Mouse (Mus musculus) limb, embryonic 14.5 days (tissue): Measurements from ENCODE around the gene Malsu1. TPM values are rescaled to one million over a fixed set of nuclear protein-coding genes. Genes with fewer than 3 reads are reported as not detected.

Experiments
- ATAC-seq: fragments of 200-750 bp; cut with Nextera tagmentation; 2 replicates; pipeline ENCODE4 v1.8.0; 2017; ENCODE audit warnings: low read depth, moderate number of reproducible peaks, moderate TSS enrichment; ENCODE audit not compliant: low FRiP score
- DNase-seq: peaks from one replicate; pipeline ENCODE4 v3.0.0-alpha.2; 2015; ENCODE audit warnings: low spot score
- H3K27ac ChIP-seq: fragments of 300-500 bp; sonication (generic); replicated peaks from 2 replicates; pipeline ENCODE4 v1.5.1; 2014; ENCODE audit warnings: low read depth, mild to moderate bottlenecking, low read length, moderate library complexity, mixed read lengths
- H3K27me3 ChIP-seq: fragments of 300-500 bp; sonication (generic); 2 replicates; pipeline ENCODE4 v1.6.1; 2014; ENCODE audit warnings: low read length, mixed read lengths; ENCODE audit not compliant: control insufficient read depth, insufficient read depth
- H3K36me3 ChIP-seq: fragments of 300-500 bp; sonication (generic); 2 replicates; pipeline ENCODE4 v1.6.1; 2014; ENCODE audit warnings: mild to moderate bottlenecking, low read length, moderate library complexity, mixed read lengths; ENCODE audit not compliant: control insufficient read depth, insufficient read depth
- H3K4me1 ChIP-seq: fragments of 300-500 bp; sonication (generic); 2 replicates; pipeline ENCODE4 v1.6.1; 2014; ENCODE audit warnings: antibody characterized with exemption, low read length, mixed read lengths; ENCODE audit not compliant: control insufficient read depth, insufficient read depth
- H3K4me2 ChIP-seq: fragments of 300-500 bp; sonication (generic); replicated peaks from 2 replicates; pipeline ENCODE4 v1.6.1; 2014; ENCODE audit warnings: low read depth, mild to moderate bottlenecking, low read length, moderate library complexity; ENCODE audit not compliant: severe bottlenecking
- H3K4me3 ChIP-seq: fragments of 300-500 bp; sonication (generic); replicated peaks from 2 replicates; pipeline ENCODE4 v1.5.1; 2014; ENCODE audit warnings: low read length
- H3K9ac ChIP-seq: fragments of 300-500 bp; sonication (generic); 2 replicates; pipeline ENCODE4 v1.6.1; 2014; ENCODE audit warnings: mild to moderate bottlenecking, low read depth, low read length, moderate library complexity; ENCODE audit not compliant: severe bottlenecking
- H3K9me3 ChIP-seq: fragments of 300-500 bp; sonication (generic); 2 replicates; pipeline ENCODE4 v1.6.1; 2016; ENCODE audit warnings: low read length; ENCODE audit not compliant: control insufficient read depth
- POLR2A ChIP-seq: fragments of 200-500 bp; IDR thresholded peaks from 2 replicates; pipeline ENCODE4 v1.8.0; 2012; ENCODE audit warnings: inconsistent platforms, mild to moderate bottlenecking, moderate library complexity, borderline replicate concordance; ENCODE audit not compliant: insufficient read depth, insufficient read length; ENCODE audit errors: extremely low read depth
- WGBS: fragments of 180-500 bp; shearing (Covaris S2); extraction: QIAGEN DNeasy Blood & Tissue Kit; methylation state at CpG from one replicate; pipeline ENCODE4 v1.1.7; 2014; 5-methylcytosine and 5-hydroxymethylcytosine counted together
- polyA plus RNA-seq, 2 experiments: library from polyadenylated mRNA; depleted of rRNA in 1 of 2; stranded (reverse) in 1 of 2; unstranded in 1 of 2; fragments of >200 nt; fragmentation: Nextera tagmentation in 1 of 2; extraction: Ambion mirVana in 1 of 2; gene quantifications; 2 replicates each; pipeline versions ENCODE4 v1.2.1 to v1.2.3; 2012 to 2014

Malsu1 gene
- polyA plus RNA-seq, 2 experiments = 27.4 to 72.1 TPM

GRCm38 (mm10) chr6:49055256-49055733 lies 18.3 kb upstream of the Malsu1 start:
- Histone ChIP-seq H3K27ac (no peak overlapping the region), H3K9me3 (no peaks in the 10 kb centered on the region), H3K4me1 (no peaks in the 10 kb centered on the region), H3K27me3 (no peaks in the 10 kb centered on the region), H3K4me3 (no peak overlapping the region), H3K4me2 (no peak overlapping the region), H3K36me3 (no peaks in the 10 kb centered on the region), H3K9ac (no peak overlapping the region)
- 14% methylated on average over 7 of the region's 7 CpGs for WGBS
- DNase-seq (peak; percentile 30), ATAC-seq (peak; percentile 73; the same call in 1 of the 2 replicates)
- no peak for TF ChIP-seq POLR2A

GRCm38 (mm10) chr6:49056009-49056408 lies 17.6 kb upstream of the Malsu1 start:
- H3K27ac ChIP-seq = no peak overlapping the region
- H3K4me3 ChIP-seq = no peak overlapping the region
- ATAC-seq (no peak), DNase-seq (no peak)
- no peak overlapping the region for H3K9ac ChIP-seq
- no peak overlapping the region for H3K4me2 ChIP-seq
- H3K4me1 ChIP-seq = no peaks in the 10 kb centered on the region
- H3K9me3 ChIP-seq = no peaks in the 10 kb centered on the region
- 64% methylated on average over 9 of the region's 9 CpGs for WGBS
- no peak for TF ChIP-seq POLR2A
- H3K36me3 ChIP-seq = no peaks in the 10 kb centered on the region
- no peaks in the 10 kb centered on the region for H3K27me3 ChIP-seq

GRCm38 (mm10) chr6:49057053-49058021 lies 16.3 kb upstream of the Malsu1 start:
- no peak for TF ChIP-seq POLR2A
- Histone ChIP-seq H3K9me3 (no peaks in the 10 kb centered on the region), H3K4me2 (no peak overlapping the region), H3K27me3 (no peaks in the 10 kb centered on the region), H3K4me1 (no peaks in the 10 kb centered on the region), H3K36me3 (no peaks in the 10 kb centered on the region), H3K27ac (no peak overlapping the region), H3K4me3 (no peak overlapping the region), H3K9ac (no peak overlapping the region)
- no peak for ATAC-seq
- WGBS = 37% methylated on average over 8 of the region's 8 CpGs
- peak; percentile 74 for DNase-seq

- H3K36me3 ChIP-seq = no peaks in the 10 kb centered on the region
- H3K4me2 ChIP-seq = no peak overlapping the region
- H3K27ac ChIP-seq = no peak overlapping the region
- no peak for DNase-seq
- ATAC-seq = no peak
- no peak overlapping the region for H3K9ac ChIP-seq
- no peak overlapping the region for H3K4me3 ChIP-seq
- TF ChIP-seq POLR2A = no peak
- H3K27me3 ChIP-seq = no peaks in the 10 kb centered on the region
- WGBS = 51% methylated on average over 3 of the region's 4 CpGs
- 0 out of 2 replicates have a peak, but pooled peaks cover 3% of the 10 kb centered on the region for H3K4me1 ChIP-seq
- H3K9me3 ChIP-seq = no peaks in the 10 kb centered on the region
Measured at GRCm38 (mm10) chr6:49068361-49068760, 5.2 kb upstream of the Malsu1 start.

- Histone ChIP-seq H3K4me1 (peaks cover 10% of the 10 kb centered on the region), H3K27me3 (no peaks in the 10 kb centered on the region), H3K36me3 (peaks cover 3% of the 10 kb centered on the region; the same call in 1 of the 2 replicates), H3K9me3 (no peaks in the 10 kb centered on the region), H3K27ac (peak overlapping the region; percentile 73), H3K9ac (peak overlapping the region; percentile 97), H3K4me2 (peak overlapping the region; percentile 85), H3K4me3 (peak overlapping the region; percentile 92)
- 1% methylated on average over 19 of the region's 19 CpGs for WGBS
- no peak for TF ChIP-seq POLR2A
- DNase-seq (no peak), ATAC-seq (no peak; the same call in 1 of the 2 replicates)
Measured at GRCm38 (mm10) chr6:49074117-49074490, 509 bp downstream of the Malsu1 start.
